Mouse (Mus musculus): ENCODE results near the gene Tom1l2. TPM values are rescaled to one million over a fixed set of nuclear protein-coding genes. Genes with fewer than 3 reads are reported as not detected.

Gene Tom1l2
- polyA plus RNA-seq, 1 experiment from 2014 or later: 19.5 TPM

GRCm38 (mm10) chr11:60256713-60257112 is 96.0 kb downstream of the Tom1l2 start:
- H3K27me3 ChIP-seq (ENCODE audit: control insufficient read depth, insufficient read depth, low read length): no peaks in the 10 kb centered on the region
- ATAC-seq (replicated peaks; ENCODE audit: low FRiP score): no peak
- no peak overlapping the region for H3K4me2 ChIP-seq (ENCODE audit: low read depth, low read length, severe bottlenecking)
- H3K4me3 ChIP-seq (ENCODE audit: low read depth, low read length): no peak overlapping the region
- no peak for DNase-seq (ENCODE audit: low spot score)
- no peak overlapping the region for H3K27ac ChIP-seq (ENCODE audit: low read depth, low read length)
- no peaks in the 10 kb centered on the region for H3K9me3 ChIP-seq (ENCODE audit: control insufficient read depth, low read length)
- no peaks in the 10 kb centered on the region for H3K4me1 ChIP-seq (replicated peaks; ENCODE audit: control insufficient read depth, insufficient read depth, low read length)
- no peaks in the 10 kb centered on the region for H3K36me3 ChIP-seq (ENCODE audit: control insufficient read depth, insufficient read depth, low read length)
- 91% methylated on average over 9 of the region's 9 CpGs for WGBS
- H3K9ac ChIP-seq (ENCODE audit: low read length): no peak overlapping the region

- 87% methylated on average over 6 of the region's 6 CpGs for WGBS
- Histone ChIP-seq H3K27ac (ENCODE audit: low read depth, low read length) (no peak overlapping the region), H3K9ac (ENCODE audit: low read length) (no peak overlapping the region), H3K27me3 (ENCODE audit: control insufficient read depth, insufficient read depth, low read length) (no peaks in the 10 kb centered on the region), H3K36me3 (ENCODE audit: control insufficient read depth, insufficient read depth, low read length) (no peaks in the 10 kb centered on the region), H3K9me3 (ENCODE audit: control insufficient read depth, low read length) (no peaks in the 10 kb centered on the region), H3K4me2 (ENCODE audit: low read depth, low read length, severe bottlenecking) (no peak overlapping the region), H3K4me1 (replicated peaks; ENCODE audit: control insufficient read depth, insufficient read depth, low read length) (0 out of 2 replicates have a peak, but pooled peaks cover 2% of the 10 kb centered on the region), H3K4me3 (ENCODE audit: low read depth, low read length) (no peak overlapping the region)
- DNase-seq (ENCODE audit: low spot score) (no peak), ATAC-seq (replicated peaks; ENCODE audit: low FRiP score) (no peak)
Measured at GRCm38 (mm10) chr11:60256176-60256681, 96.5 kb downstream of the Tom1l2 start.

- DNase-seq (ENCODE audit: low spot score): no peak
- no peak for ATAC-seq (replicated peaks; ENCODE audit: low FRiP score)
- Histone ChIP-seq H3K9me3 (ENCODE audit: control insufficient read depth, low read length) (no peaks in the 10 kb centered on the region), H3K9ac (ENCODE audit: low read length) (no peak overlapping the region), H3K27ac (ENCODE audit: low read depth, low read length) (no peak overlapping the region), H3K4me2 (ENCODE audit: low read depth, low read length, severe bottlenecking) (no peak overlapping the region), H3K36me3 (ENCODE audit: control insufficient read depth, insufficient read depth, low read length) (no peaks in the 10 kb centered on the region), H3K4me1 (replicated peaks; ENCODE audit: control insufficient read depth, insufficient read depth, low read length) (0 out of 2 replicates have a peak, but pooled peaks cover 2% of the 10 kb centered on the region), H3K4me3 (ENCODE audit: low read depth, low read length) (no peak overlapping the region), H3K27me3 (ENCODE audit: control insufficient read depth, insufficient read depth, low read length) (no peaks in the 10 kb centered on the region)
- 89% methylated on average over 3 of the region's 3 CpGs for WGBS
Measured at GRCm38 (mm10) chr11:60255639-60256038, 97.1 kb downstream of the Tom1l2 start.

- Histone ChIP-seq H3K4me3 (ENCODE audit: low read depth, low read length) (no peak overlapping the region), H3K27ac (ENCODE audit: low read depth, low read length) (no peak overlapping the region), H3K36me3 (ENCODE audit: control insufficient read depth, insufficient read depth, low read length) (no peaks in the 10 kb centered on the region), H3K9me3 (ENCODE audit: control insufficient read depth, low read length) (no peaks in the 10 kb centered on the region), H3K4me2 (ENCODE audit: low read depth, low read length, severe bottlenecking) (no peak overlapping the region), H3K27me3 (ENCODE audit: control insufficient read depth, insufficient read depth, low read length) (no peaks in the 10 kb centered on the region), H3K9ac (ENCODE audit: low read length) (no peak overlapping the region), H3K4me1 (replicated peaks; ENCODE audit: control insufficient read depth, insufficient read depth, low read length) (0 out of 2 replicates have a peak, but pooled peaks cover 2% of the 10 kb centered on the region)
- no peak for ATAC-seq (replicated peaks; ENCODE audit: low FRiP score)
- no peak for DNase-seq (ENCODE audit: low spot score)
- WGBS: 55% methylated on average over 3 of the region's 3 CpGs
Measured at GRCm38 (mm10) chr11:60255181-60255580, 97.5 kb downstream of the Tom1l2 start.

- Histone ChIP-seq H3K9ac (ENCODE audit: low read length) (no peak overlapping the region), H3K27me3 (ENCODE audit: control insufficient read depth, insufficient read depth, low read length) (no peaks in the 10 kb centered on the region), H3K4me1 (replicated peaks; ENCODE audit: control insufficient read depth, insufficient read depth, low read length) (0 out of 2 replicates have a peak, but pooled peaks cover 2% of the 10 kb centered on the region), H3K9me3 (ENCODE audit: control insufficient read depth, low read length) (no peaks in the 10 kb centered on the region), H3K36me3 (ENCODE audit: control insufficient read depth, insufficient read depth, low read length) (no peaks in the 10 kb centered on the region), H3K4me2 (ENCODE audit: low read depth, low read length, severe bottlenecking) (no peak overlapping the region), H3K27ac (ENCODE audit: low read depth, low read length) (no peak overlapping the region), H3K4me3 (ENCODE audit: low read depth, low read length) (no peak overlapping the region)
- WGBS: 73% methylated on average over 5 of the region's 5 CpGs
- no peak for ATAC-seq (replicated peaks; ENCODE audit: low FRiP score)
- no peak for DNase-seq (ENCODE audit: low spot score)
Measured at GRCm38 (mm10) chr11:60254308-60254707, 98.4 kb downstream of the Tom1l2 start.

GRCm38 (mm10) chr11:60253546-60253945 is 99.2 kb downstream of the Tom1l2 start:
- Histone ChIP-seq H3K4me2 (ENCODE audit: low read depth, low read length, severe bottlenecking) (no peak overlapping the region), H3K36me3 (ENCODE audit: control insufficient read depth, insufficient read depth, low read length) (no peaks in the 10 kb centered on the region), H3K4me3 (ENCODE audit: low read depth, low read length) (no peak overlapping the region), H3K4me1 (replicated peaks; ENCODE audit: control insufficient read depth, insufficient read depth, low read length) (peaks cover 6% of the 10 kb centered on the region; the same call in 1 of the 2 replicates), H3K9ac (ENCODE audit: low read length) (no peak overlapping the region), H3K27me3 (ENCODE audit: control insufficient read depth, insufficient read depth, low read length) (no peaks in the 10 kb centered on the region), H3K9me3 (ENCODE audit: control insufficient read depth, low read length) (no peaks in the 10 kb centered on the region), H3K27ac (ENCODE audit: low read depth, low read length) (no peak overlapping the region)
- no peak for ATAC-seq (replicated peaks; ENCODE audit: low FRiP score)
- 94% methylated on average over 2 of the region's 2 CpGs for WGBS
- no peak for DNase-seq (ENCODE audit: low spot score)

GRCm38 (mm10) chr11:60250971-60251643 is 101.6 kb downstream of the Tom1l2 start:
- H3K4me1 ChIP-seq (replicated peaks; ENCODE audit: control insufficient read depth, insufficient read depth, low read length): peaks cover 7% of the 10 kb centered on the region; the same call in 1 of the 2 replicates
- WGBS: 56% methylated on average over 6 of the region's 6 CpGs
- DNase-seq (ENCODE audit: low spot score) (peak; percentile 65), ATAC-seq (replicated peaks; ENCODE audit: low FRiP score) (no peak)
- H3K27me3 ChIP-seq (ENCODE audit: control insufficient read depth, insufficient read depth, low read length): no peaks in the 10 kb centered on the region
- no peak overlapping the region for H3K27ac ChIP-seq (ENCODE audit: low read depth, low read length)
- no peak overlapping the region for H3K4me3 ChIP-seq (ENCODE audit: low read depth, low read length)
- no peak overlapping the region for H3K9ac ChIP-seq (ENCODE audit: low read length)
- H3K36me3 ChIP-seq (ENCODE audit: control insufficient read depth, insufficient read depth, low read length): no peaks in the 10 kb centered on the region
- no peaks in the 10 kb centered on the region for H3K9me3 ChIP-seq (ENCODE audit: control insufficient read depth, low read length)
- no peak overlapping the region for H3K4me2 ChIP-seq (ENCODE audit: low read depth, low read length, severe bottlenecking)

GRCm38 (mm10) chr11:60249885-60250284 is 102.8 kb downstream of the Tom1l2 start:
- H3K4me3 ChIP-seq (ENCODE audit: low read depth, low read length): no peak overlapping the region
- peaks cover 7% of the 10 kb centered on the region; the same call in 1 of the 2 replicates for H3K4me1 ChIP-seq (replicated peaks; ENCODE audit: control insufficient read depth, insufficient read depth, low read length)
- H3K9me3 ChIP-seq (ENCODE audit: control insufficient read depth, low read length): no peaks in the 10 kb centered on the region
- no peak overlapping the region for H3K27ac ChIP-seq (ENCODE audit: low read depth, low read length)
- WGBS: 75% methylated on average over 2 of the region's 2 CpGs
- no peaks in the 10 kb centered on the region; the same call in 1 of the 2 replicates for H3K36me3 ChIP-seq (ENCODE audit: control insufficient read depth, insufficient read depth, low read length)
- DNase-seq (ENCODE audit: low spot score) (no peak), ATAC-seq (replicated peaks; ENCODE audit: low FRiP score) (no peak)
- H3K27me3 ChIP-seq (ENCODE audit: control insufficient read depth, insufficient read depth, low read length): no peaks in the 10 kb centered on the region
- no peak overlapping the region for H3K9ac ChIP-seq (ENCODE audit: low read length)
- no peak overlapping the region for H3K4me2 ChIP-seq (ENCODE audit: low read depth, low read length, severe bottlenecking)

Measured in forebrain, embryonic 11.5 days (tissue).